Mouse (Mus musculus) adrenal gland, postnatal 4 days (tissue): ENCODE results near the gene Atp2a2. TPM values are rescaled to one million over a fixed set of nuclear protein-coding genes. Genes with fewer than 3 reads are reported as not detected.

Experiments used
- DNase-seq, 2 experiments: peaks; one replicate each; pipeline ENCODE4 v3.0.0; 2021 to 2022; ENCODE audit warnings: low spot score in 2 of 2, mixed read lengths in 2 of 2
- total RNA-seq, 2 experiments: library from RNA; stranded (reverse); gene quantifications; 2 replicates each; pipeline ENCODE4 v1.2.3; 2021

Gene Atp2a2
- total RNA-seq, 2 experiments from 2014 or later: 190 to 196 TPM

DNA sequence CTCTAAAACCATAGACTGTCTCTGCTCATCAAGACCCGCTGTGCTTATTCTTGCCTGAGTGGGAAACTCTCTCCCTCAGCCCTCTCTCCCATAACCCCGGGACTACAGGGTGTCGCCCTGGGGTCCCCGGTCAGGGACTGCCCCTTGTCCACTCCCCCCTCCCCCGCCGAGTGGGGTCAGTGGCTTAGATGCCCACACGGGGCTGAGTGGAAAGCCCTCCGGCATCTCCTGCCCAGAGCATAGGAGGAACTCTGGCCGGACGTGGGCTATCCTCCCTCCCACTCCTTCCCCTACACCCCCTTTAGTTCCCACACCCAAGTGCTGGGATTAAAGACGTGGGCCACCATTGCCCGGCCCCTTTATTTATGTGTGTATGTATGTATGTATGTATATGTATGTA is 86.6 kb downstream of the Atp2a2 start:
- no peak for DNase-seq

GRCm38 (mm10) chr5:122414351-122414750 is 87.7 kb downstream of the Atp2a2 start:
- no peak for DNase-seq

- no peak for DNase-seq
These were observed 89.2 kb downstream of the Atp2a2 start for GRCm38 (mm10) chr5:122412826-122413225.

DNA sequence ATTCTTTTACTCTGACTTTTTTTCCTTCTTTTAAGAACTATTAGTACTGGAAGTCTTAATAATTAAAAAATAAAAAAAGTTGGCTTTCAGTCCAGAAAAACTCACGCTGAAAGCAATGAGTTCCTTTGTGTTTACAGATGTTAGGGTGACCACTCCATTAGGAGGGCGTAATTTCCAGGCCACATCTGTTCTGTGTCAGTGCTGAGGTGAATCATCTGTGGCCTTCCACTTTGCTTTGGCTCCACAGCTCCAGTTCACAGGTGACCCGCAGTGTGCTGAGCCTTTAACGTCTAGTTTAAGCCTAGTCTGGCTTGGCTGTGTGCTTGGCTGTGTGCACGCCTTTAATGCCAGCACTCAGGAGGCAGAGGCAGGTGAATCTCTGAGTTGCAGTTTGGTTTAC is 90.1 kb downstream of the Atp2a2 start:
- no peak for DNase-seq

- no peak for DNase-seq
These were observed 92.1 kb downstream of the Atp2a2 start for GRCm38 (mm10) chr5:122409692-122410645.

- no peak for DNase-seq
These were observed 96.5 kb downstream of the Atp2a2 start for GRCm38 (mm10) chr5:122405537-122405936.

Other genes starting within 250 kb of the Atp2a2 start
- 10 to 100 TPM; 23.4 to 24.3 TPM for gene Tctn1, start 237.8 kb downstream of the Atp2a2 start, total RNA-seq
- 10 to 100 TPM; 33.1 to 36.7 TPM for gene Pptc7, start 217.9 kb downstream of the Atp2a2 start, total RNA-seq
- 1 to 10 TPM; 4.9 to 5.4 TPM for gene Rad9b, start 148.0 kb downstream of the Atp2a2 start, total RNA-seq
- 100 to 1,000 TPM; 127 to 134 TPM for gene Vps29, start 147.9 kb downstream of the Atp2a2 start, total RNA-seq
- 10 to 100 TPM; 34.9 to 41.1 TPM for gene Gpn3, start 130.3 kb downstream of the Atp2a2 start, total RNA-seq
- 10 to 100 TPM; 43.4 to 45.3 TPM for gene Fam216a, start 129.9 kb downstream of the Atp2a2 start, total RNA-seq
- gene Arpc3, start 110.3 kb downstream of the Atp2a2 start, total RNA-seq: 100 to 1,000 TPM; 164 to 180 TPM
- 10 to 100 TPM; 54.5 to 60.0 TPM for gene Anapc7, start 80.5 kb downstream of the Atp2a2 start, total RNA-seq
- 10 to 100 TPM; 20.2 to 24.3 TPM for gene Ift81, start 112.3 kb upstream of the Atp2a2 start, total RNA-seq
- 1 to 10 TPM; 4.0 to 4.6 TPM for gene P2rx7, start 141.7 kb upstream of the Atp2a2 start, total RNA-seq
- 10 to 100 TPM; 32.9 to 44.8 TPM for gene P2rx4, start 205.3 kb upstream of the Atp2a2 start, total RNA-seq